Mouse (Mus musculus): ENCODE results near the gene Arih1.

Arih1 gene

GRCm38 (mm10) chr9:59486549-59487065, at the start of gene Arih1:
TSS of gene Arih1 (minus strand) at chr9:59486618.
- peak; percentile 97 to 100 for DNase-seq

DNA sequence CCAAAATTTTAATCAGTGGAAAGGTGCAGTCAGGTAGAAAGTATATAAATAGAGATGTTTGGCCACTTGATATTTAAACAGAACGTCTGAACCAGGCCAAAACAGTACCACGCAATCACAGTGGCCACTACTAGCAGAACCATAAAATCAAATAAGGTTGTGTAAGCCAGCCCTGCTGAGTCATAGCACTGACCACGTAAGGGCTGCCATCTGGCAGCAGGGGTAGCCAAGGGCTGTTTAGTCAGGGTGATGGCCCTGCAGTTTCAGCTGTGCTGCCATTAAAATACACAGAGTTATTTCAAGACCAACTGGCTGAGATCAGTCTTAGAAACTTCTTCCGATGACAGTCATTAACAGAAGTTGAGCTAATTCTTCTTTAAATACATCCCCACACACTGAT, 47.5 kb upstream of the Arih1 start:
- DNase-seq, result peak; percentile 76 to 85

- peak in 1 of 2 experiments; percentile 22 for DNase-seq
These were observed 47.0 kb upstream of the Arih1 start for GRCm38 (mm10) chr9:59533422-59533821.

- DNase-seq, result no peak
These were observed 45.2 kb upstream of the Arih1 start for GRCm38 (mm10) chr9:59531645-59532044.

DNA sequence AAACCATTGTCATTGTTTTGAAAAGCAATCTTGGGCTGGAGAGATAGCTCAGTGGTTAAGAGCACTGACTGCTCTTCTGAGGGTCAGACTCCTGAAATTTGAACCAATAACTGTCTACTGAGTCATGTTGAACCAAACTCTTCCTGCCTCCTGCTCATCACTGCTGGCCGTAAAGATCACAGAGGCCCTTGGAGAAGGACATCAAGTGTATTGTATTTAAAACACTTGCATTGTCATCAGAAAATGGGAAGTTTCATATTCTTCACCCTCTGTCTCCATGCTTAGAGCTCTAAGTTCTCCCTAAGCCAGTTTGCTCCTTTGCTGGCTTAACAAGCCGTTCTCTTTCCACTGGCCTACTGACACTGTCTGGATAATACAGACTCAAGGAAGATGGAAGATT, 41.9 kb upstream of the Arih1 start:
- no peak for DNase-seq

DNA sequence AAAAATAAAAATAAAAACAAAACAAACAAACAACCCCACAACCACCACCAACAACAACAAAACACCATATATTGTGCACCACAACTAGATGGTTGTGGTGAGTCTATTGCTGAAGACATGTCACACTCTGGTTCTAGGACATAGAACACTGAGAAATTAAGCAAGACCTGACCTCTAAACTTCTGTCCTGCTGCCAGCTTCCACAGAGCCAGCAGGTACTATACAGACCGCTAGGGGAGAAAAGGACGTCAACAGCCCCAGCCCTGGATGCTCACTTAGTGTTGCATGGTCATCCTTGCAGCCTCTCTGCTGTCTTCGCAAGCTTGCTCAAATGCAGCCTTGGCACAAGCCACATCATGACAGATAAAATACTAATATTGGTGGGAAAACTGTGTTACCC, 41.2 kb upstream of the Arih1 start:
- DNase-seq, result no peak

GRCm38 (mm10) chr9:59526727-59527126, 40.3 kb upstream of the Arih1 start:
- DNase-seq, result no peak

GRCm38 (mm10) chr9:59522906-59523305, 36.5 kb upstream of the Arih1 start:
- no peak for DNase-seq

DNA sequence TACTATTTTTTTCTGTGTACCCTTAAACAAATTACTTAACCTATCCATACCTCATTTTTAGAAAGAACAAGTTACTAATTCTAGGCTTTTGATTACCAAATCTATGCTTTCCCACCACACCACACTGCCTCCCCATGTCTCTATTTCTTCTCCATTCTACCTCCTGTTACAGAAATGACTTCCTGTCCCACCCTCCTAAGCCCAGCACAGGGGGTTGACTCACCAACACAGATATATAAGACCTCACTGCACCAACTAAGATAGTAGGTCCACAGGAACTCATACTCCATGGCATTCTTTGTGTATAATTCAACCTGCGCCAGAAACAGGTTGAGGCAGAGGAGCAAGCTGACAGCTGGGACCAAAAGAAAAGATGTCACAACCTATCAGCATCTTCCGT, 33.0 kb upstream of the Arih1 start:
- no peak for DNase-seq

DNA sequence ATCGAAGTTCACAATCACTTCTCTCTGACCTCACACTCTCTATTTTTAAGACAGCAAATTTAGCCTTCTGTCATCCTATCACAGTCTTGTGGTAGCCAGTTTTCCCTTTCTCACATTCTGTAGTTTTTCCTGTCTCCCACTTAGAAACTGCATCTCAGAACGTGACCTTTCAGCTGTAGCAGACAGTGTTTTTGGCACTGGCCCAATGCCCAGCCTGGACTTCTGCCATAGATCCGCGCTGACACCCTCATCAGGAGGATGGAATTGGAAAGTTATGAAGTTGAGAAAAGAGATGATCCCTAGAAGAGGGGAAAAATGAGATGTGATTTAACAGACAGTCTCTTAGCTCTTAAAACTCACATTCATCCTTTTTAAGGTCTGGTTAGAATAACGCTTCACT, 32.6 kb upstream of the Arih1 start:
- peak; percentile 34 to 45 for DNase-seq

DNA sequence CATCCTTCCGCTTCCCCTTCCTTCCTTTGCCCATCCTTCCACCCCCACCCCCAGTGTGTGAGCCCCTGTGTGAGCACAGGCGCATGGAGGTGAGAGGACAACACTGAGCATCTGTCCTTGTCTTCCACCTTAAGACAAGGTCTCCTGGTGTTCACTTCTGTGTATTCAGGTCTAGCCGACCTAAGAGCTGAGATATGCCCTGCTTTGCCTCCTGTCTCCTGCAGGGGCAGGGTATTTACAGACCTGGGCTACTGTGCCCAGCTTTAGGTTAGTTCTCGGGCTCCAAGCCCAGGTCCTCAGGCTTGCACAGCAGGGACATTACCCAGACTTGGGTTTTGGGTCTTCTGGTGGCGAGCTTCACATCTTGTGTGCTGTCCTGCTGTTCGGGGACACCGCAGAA, 30.7 kb upstream of the Arih1 start:
- DNase-seq, result no peak

DNA sequence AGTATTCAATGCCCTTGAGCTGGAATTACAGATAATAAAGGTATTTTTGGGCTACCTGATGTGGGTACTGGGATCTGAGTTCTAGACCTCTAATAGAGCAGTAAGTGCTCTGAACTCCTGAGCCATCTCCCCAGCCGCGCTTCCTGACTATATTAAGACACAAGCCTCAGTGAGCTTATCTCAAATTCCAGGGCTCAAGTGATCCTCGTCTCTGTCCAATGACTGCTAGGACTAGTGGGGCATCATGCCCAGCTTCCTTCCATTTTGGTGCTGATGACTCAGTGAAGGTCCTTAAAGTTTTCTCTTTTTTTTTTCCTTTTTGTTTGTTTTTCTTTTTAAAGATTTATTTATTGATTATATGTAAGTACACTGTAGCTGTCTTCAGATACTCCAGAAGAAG, 28.7 kb upstream of the Arih1 start:
- DNase-seq, result no peak

- no peak for DNase-seq
These were observed 26.0 kb upstream of the Arih1 start for GRCm38 (mm10) chr9:59512381-59512780.

DNA sequence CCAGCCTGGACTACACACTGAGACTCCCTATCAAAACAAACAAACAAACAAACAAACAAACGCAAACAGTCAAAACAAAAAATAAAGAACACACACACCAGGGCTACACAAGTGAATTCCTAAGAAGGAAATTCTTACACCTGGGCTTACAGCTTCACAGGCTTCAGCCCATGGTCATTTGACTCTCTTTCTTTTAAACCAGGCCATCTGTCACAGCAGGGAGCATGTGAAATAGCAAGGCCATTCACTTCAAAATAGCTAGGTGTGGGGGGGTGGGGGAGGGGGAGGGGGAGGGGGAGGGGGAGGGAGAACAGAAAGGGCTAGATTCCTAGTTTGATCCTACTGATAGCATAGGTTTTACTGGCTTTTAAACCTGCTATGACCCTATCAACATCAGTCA, 21.7 kb upstream of the Arih1 start:
- no peak for DNase-seq

GRCm38 (mm10) chr9:59487331-59487730, 913 bp upstream of the Arih1 start:
- DNase-seq, result no peak

GRCm38 (mm10) chr9:59486076-59486518, 321 bp downstream of the Arih1 start:
- no peak for DNase-seq

DNA sequence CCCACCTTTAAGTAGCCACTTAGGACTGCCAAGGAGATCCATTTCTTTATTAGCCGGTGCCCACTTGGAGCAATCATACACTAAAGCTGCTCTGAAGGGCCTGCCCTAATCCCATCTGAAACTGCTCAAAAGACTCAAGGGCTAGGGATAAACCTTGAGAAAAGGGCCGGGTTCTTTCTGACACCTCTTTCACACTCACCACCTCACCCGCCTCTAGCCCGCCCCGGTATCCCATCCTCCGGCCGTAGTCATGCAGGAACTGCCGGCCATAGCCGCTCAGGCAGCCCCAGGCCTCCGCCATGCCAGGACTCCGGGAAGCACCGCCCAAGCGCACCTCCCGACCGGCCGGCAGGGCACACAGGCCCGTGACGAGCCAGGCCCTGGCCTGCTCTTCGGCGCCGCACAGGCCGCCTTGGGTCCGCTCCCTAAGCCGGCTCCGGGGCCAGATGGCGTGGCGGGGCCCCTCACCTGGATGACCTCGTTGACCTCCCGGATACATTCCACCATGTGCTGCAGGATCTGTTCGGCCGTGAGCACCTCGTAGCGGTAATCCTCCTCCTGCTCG, 825 bp downstream of the Arih1 start:
- DNase-seq, result peak; percentile 68 to 72

GRCm38 (mm10) chr9:59484760-59485159, 1.7 kb downstream of the Arih1 start:
- DNase-seq, result no peak

DNA sequence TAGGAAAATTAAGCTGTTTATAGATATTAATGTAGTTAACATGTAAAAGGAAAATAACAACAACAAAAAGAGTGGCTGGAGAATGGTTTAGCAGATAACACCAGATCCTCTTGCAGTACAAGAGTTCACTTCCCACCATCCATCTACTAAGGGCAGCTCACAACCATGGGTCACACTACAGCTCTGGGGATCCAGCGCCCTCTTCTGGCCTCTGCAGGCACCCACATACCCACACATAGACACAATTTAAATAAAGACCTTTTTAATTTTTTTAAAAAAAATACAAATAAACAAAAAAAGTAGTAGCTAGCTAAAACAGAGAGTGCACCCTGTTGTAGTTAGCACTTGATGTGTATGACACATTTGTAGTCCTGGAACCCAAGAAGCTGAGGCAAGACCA, 4.0 kb downstream of the Arih1 start:
- DNase-seq, result peak; percentile 16 to 39

- no peak for DNase-seq
These were observed 9.8 kb downstream of the Arih1 start for GRCm38 (mm10) chr9:59476617-59477016.

DNA sequence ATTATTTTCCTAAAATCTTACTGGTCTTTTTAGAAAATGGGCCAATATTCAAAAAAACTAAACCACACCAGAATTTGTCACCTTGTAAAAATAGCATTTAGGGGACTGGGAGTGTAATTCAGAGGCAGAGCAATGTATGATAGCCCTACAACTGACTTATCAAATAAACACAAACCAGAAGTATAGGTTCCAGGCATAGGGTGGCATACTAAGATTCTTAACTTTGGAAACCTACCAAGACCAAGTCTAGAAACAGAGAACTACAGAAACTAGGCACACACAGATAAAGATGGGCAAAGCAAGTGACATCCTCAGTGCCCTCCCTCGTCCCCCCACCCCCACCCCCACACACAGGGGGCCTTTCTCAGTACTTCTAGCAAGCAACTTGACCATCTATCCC, 11.6 kb downstream of the Arih1 start:
- no peak for DNase-seq

DNA sequence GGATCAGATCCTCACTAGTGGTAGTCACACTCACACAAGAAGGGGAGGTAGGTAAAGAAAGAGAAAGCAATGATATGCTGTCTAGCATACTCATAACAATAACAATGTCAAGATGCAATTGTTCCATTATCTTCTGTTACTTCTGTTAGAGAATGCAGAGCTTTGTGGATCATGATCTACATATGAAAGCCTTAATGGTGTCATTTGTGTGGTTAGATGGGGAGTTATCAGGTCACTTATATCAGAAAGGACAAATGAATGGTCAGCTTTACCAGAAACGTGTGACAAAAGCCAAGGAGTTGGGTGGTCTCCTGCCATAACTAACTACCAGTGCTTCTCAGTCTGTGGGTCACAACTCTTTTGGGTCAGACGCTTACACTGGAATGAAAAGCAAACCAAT, 13.2 kb downstream of the Arih1 start:
- DNase-seq, result no peak

GRCm38 (mm10) chr9:59469446-59469845, 17.0 kb downstream of the Arih1 start:
- DNase-seq, result no peak

DNA sequence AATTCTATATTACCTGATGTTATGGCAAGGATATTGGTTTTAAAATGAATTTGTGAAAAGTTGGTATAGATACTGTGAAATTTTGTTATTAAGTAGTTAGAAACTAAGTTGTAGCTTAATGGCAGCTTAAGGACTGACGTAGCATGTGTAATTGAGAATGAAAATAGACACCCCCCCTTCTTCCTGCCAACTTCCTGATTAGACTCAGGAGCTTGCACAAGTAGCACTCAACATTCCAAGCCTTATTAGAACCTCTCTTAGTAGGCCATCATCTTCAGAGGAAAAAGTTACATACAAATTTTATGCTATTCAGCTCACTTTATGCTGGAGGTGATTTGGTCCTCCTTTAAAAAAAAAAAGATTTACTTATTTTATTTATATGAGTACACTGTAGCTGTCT, 22.1 kb downstream of the Arih1 start:
- DNase-seq, result no peak

GRCm38 (mm10) chr9:59458997-59459510, 27.4 kb downstream of the Arih1 start:
- DNase-seq, result peak in 1 of 2 experiments; percentile 17
